Mouse (Mus musculus) midbrain, embryonic 13.5 days (tissue): ENCODE results near the gene Trpc3. TPM values are rescaled to one million over a fixed set of nuclear protein-coding genes. Genes with fewer than 3 reads are reported as not detected.
A peak's percentile ranks its signal among the peaks of the same experiment; 100 is the strongest.
"Not testable (repeated sequence)": the region's sequence is repeated elsewhere in the genome, so short reads cannot be mapped to it uniquely, and the experiment has no call there.

Source experiments
- ATAC-seq: fragments of 200-750 bp; cut with Nextera tagmentation; 2 replicates; pipeline ENCODE4 v1.8.0; 2017; ENCODE audit warnings: mild to moderate bottlenecking, moderate TSS enrichment, moderate library complexity
- H3K27ac ChIP-seq: fragments of 300-500 bp; sonication (generic); 2 replicates; pipeline ENCODE4 v1.5.1; 2015; ENCODE audit warnings: inconsistent platforms, mild to moderate bottlenecking, moderate library complexity
- H3K27me3 ChIP-seq: fragments of 300-500 bp; sonication (generic); 2 replicates; pipeline ENCODE4 v1.6.1; 2015; ENCODE audit warnings: mild to moderate bottlenecking, inconsistent platforms
- H3K36me3 ChIP-seq: fragments of 300-500 bp; sonication (generic); 2 replicates; pipeline ENCODE4 v1.6.1; 2015; ENCODE audit warnings: mild to moderate bottlenecking, inconsistent platforms
- H3K4me1 ChIP-seq: fragments of 300-500 bp; sonication (generic); replicated peaks from 2 replicates; pipeline ENCODE4 v1.6.1; 2015; ENCODE audit warnings: inconsistent platforms
- H3K4me2 ChIP-seq: fragments of 300-500 bp; sonication (generic); replicated peaks from 2 replicates; pipeline ENCODE4 v1.6.1; 2015; ENCODE audit warnings: moderate library complexity, mild to moderate bottlenecking, inconsistent platforms
- H3K4me3 ChIP-seq: fragments of 300-500 bp; sonication (generic); replicated peaks from 2 replicates; pipeline ENCODE4 v1.5.1; 2015; ENCODE audit warnings: mild to moderate bottlenecking, inconsistent platforms
- H3K9ac ChIP-seq: fragments of 300-500 bp; sonication (generic); replicated peaks from 2 replicates; pipeline ENCODE4 v1.6.1; 2015; ENCODE audit warnings: mild to moderate bottlenecking, inconsistent platforms
- H3K9me3 ChIP-seq: fragments of 300-500 bp; sonication (generic); 2 replicates; pipeline ENCODE4 v1.6.1; 2016; ENCODE audit warnings: mild to moderate bottlenecking, inconsistent platforms
- WGBS: fragments of 180-500 bp; shearing (Covaris S2); methylation state at CpG from one replicate; pipeline ENCODE4 v1.1.7; 2015; 5-methylcytosine and 5-hydroxymethylcytosine counted together
- polyA plus RNA-seq: library from polyadenylated mRNA; unstranded; fragments of >200 nt; fragmentation: Nextera tagmentation; extraction: Ambion mirVana; gene quantifications from 2 replicates; pipeline ENCODE4 v1.2.1, GENCODE M21; 2015

Trpc3 gene
- 4.4 and 5.4 TPM in 2 replicates for polyA plus RNA-seq

DNA sequence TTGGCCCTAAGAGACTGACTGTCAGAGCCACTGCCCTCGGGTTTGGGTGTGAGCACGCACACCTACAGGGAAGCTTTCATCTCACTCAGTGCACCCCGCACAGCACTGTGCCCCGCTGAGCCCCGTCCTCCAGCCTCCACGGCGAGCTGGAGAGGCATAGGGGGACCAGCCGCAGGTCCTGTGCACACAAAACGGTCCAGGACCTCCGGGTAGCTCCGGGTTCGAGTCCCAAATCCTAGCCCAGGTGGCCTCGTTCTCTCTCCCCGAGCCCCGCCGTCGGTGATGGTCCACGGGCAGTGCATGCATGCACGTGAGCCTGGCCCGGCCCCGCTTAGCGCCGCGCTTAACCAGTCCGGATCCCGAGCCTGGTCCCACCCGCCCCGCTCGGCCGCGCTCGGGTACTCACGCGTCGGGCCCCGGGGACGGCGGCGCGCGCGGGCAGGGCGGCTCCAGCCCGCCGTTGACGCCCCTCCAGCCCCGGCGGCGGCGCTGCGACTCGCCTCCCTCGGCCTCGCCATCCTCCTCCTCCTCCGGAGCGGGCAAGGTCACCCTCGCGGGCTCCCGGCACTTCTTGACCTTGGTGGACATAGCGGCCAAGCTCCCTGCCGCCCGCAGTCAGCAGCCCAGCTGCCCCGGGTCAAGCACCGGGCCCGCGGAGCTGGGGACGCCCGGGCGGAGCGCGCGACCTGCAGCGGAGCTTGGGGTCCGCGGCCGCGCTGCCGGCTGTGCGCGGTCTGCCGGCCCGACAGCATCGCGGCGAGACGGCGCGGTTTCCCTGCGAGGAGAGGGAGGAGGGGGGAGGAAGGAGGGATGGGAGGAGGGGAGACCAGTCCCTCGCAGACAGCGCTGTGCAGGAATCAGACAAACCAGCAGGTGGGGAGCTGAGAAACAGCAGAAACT, at the start of gene Trpc3:
Trpc3 (minus strand) TSS at position 776 of the 900 bp plus-strand sequence.
- peak within 1 kb of the TSS; percentile 85 for H3K9ac ChIP-seq
- H3K36me3 ChIP-seq, result no peaks in the 10 kb centered on the region
- peak within 1 kb of the TSS; percentile 56 for H3K27ac ChIP-seq
- ATAC-seq, result peak; percentile 94
- peak within 1 kb of the TSS; percentile 68 for H3K4me2 ChIP-seq
- H3K4me1 ChIP-seq, result peaks cover 13% of the 10 kb centered on the region
- H3K27me3 ChIP-seq, result no peaks in the 10 kb centered on the region
- WGBS, result 1% methylated on average over 70 of the region's 91 CpGs
- H3K9me3 ChIP-seq, result no peaks in the 10 kb centered on the region
- H3K4me3 ChIP-seq, result peak within 1 kb of the TSS; percentile 80

DNA sequence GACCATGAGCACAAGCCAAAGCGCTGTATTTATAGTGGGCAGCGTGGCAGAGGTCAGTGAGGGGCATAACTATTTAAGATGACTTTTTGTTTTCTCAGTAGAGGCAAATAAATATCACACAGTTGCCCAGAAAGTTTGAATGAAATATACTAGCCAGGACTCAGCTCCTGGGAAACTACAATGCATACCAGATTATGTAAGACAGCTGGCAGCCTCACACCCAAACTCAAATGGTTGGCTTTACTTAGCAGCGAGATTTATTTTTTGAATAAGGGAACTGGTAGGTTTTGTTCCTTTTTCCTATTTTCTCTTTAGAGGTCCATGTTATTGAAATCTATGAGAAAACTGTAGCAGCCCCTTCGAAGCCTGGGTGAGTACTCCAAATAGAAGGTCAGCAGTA, 48.1 kb upstream of the Trpc3 start:
- 81% methylated on average over 4 of the region's 4 CpGs for WGBS
- no peak overlapping the region for H3K9ac ChIP-seq
- H3K27ac ChIP-seq, result no peak overlapping the region
- H3K27me3 ChIP-seq, result no peaks in the 10 kb centered on the region
- no peaks in the 10 kb centered on the region for H3K4me1 ChIP-seq
- no peaks in the 10 kb centered on the region for H3K36me3 ChIP-seq
- no peak overlapping the region for H3K4me2 ChIP-seq
- no peaks in the 10 kb centered on the region for H3K9me3 ChIP-seq
- ATAC-seq, result no peak
- no peak overlapping the region for H3K4me3 ChIP-seq

DNA sequence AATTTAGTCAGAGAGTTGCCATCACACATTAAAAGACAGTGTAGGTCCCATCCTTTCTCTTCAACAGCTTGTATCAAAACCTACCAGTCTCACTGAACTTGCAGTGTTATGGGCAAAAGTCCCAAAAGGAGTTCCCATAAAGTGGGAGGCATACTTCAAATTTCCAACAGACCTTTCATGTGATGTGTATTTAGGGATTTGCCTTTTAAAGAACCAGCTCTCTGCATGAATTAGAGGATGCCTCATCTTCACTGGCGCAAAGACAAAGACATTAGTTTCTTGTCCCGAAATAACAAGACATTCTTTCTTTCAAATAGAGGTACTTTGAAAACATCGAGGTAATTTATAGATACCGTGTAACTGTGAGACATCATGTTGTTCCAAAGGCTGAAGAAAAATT, 43.1 kb upstream of the Trpc3 start:
- no peak overlapping the region for H3K4me2 ChIP-seq
- no peak overlapping the region for H3K4me3 ChIP-seq
- no peaks in the 10 kb centered on the region for H3K4me1 ChIP-seq
- H3K27me3 ChIP-seq, result no peaks in the 10 kb centered on the region
- 90% methylated on average over 4 of the region's 4 CpGs for WGBS
- H3K9me3 ChIP-seq, result no peaks in the 10 kb centered on the region
- H3K9ac ChIP-seq, result no peak overlapping the region
- no peak overlapping the region for H3K27ac ChIP-seq
- ATAC-seq, result no peak
- H3K36me3 ChIP-seq, result no peaks in the 10 kb centered on the region

GRCm38 (mm10) chr3:36726545-36726944, 36.6 kb upstream of the Trpc3 start:
- ATAC-seq, result no peak
- 71% methylated on average over 8 of the region's 8 CpGs for WGBS
- no peaks in the 10 kb centered on the region for H3K9me3 ChIP-seq
- no peak overlapping the region for H3K27ac ChIP-seq
- H3K27me3 ChIP-seq, result no peaks in the 10 kb centered on the region
- H3K4me1 ChIP-seq, result no peaks in the 10 kb centered on the region
- no peak overlapping the region for H3K9ac ChIP-seq
- H3K36me3 ChIP-seq, result no peaks in the 10 kb centered on the region
- H3K4me3 ChIP-seq, result no peak overlapping the region
- H3K4me2 ChIP-seq, result no peak overlapping the region

- H3K4me3 ChIP-seq, result no peak overlapping the region
- H3K36me3 ChIP-seq, result no peaks in the 10 kb centered on the region
- WGBS, result 81% methylated on average over 3 of the region's 3 CpGs
- H3K27ac ChIP-seq, result no peak overlapping the region
- no peak overlapping the region for H3K4me2 ChIP-seq
- H3K4me1 ChIP-seq, result no peaks in the 10 kb centered on the region
- ATAC-seq, result no peak
- no peaks in the 10 kb centered on the region for H3K27me3 ChIP-seq
- no peak overlapping the region for H3K9ac ChIP-seq
- H3K9me3 ChIP-seq, result 0 out of 2 replicates have a peak, but pooled peaks cover 3% of the 10 kb centered on the region
Measured at GRCm38 (mm10) chr3:36721850-36722249, 31.9 kb upstream of the Trpc3 start.

- H3K9ac ChIP-seq, result no peak overlapping the region
- H3K4me3 ChIP-seq, result no peak overlapping the region
- WGBS, result 89% methylated on average over 3 of the region's 3 CpGs
- no peaks in the 10 kb centered on the region for H3K27me3 ChIP-seq
- ATAC-seq, result no peak
- H3K27ac ChIP-seq, result no peak overlapping the region
- no peaks in the 10 kb centered on the region for H3K36me3 ChIP-seq
- H3K4me2 ChIP-seq, result no peak overlapping the region
- no peaks in the 10 kb centered on the region for H3K4me1 ChIP-seq
- H3K9me3 ChIP-seq, result no peaks in the 10 kb centered on the region
Measured at GRCm38 (mm10) chr3:36709521-36709920, 19.6 kb upstream of the Trpc3 start.

DNA sequence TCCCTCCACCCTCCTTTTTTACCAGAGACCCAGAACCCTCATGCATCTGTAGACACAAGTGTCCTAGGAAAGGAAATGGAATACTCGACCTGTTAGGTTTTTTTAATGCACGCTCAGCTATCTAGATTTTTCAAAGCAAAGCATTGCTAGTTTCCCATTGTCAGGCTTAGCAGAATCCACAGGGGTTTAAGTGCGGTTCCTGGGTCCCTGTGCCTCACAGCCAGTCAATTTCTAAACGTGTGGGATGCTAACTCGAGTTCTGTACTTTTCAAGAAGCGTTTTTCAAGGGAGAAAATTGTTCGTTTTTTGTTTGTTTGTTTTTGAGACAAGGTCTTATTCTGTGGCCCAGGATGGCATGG, 304 bp upstream of the Trpc3 start:
- H3K4me3 ChIP-seq, result peak overlapping the region; percentile 80
- no peaks in the 10 kb centered on the region for H3K9me3 ChIP-seq
- no peaks in the 10 kb centered on the region for H3K36me3 ChIP-seq
- WGBS, result 8% methylated on average over 7 of the region's 7 CpGs
- H3K9ac ChIP-seq, result peak overlapping the region; percentile 85
- peak overlapping the region; percentile 68 for H3K4me2 ChIP-seq
- no peak; the same call in 1 of the 2 replicates for ATAC-seq
- H3K27ac ChIP-seq, result no peak overlapping the region
- no peaks in the 10 kb centered on the region for H3K27me3 ChIP-seq
- peaks cover 13% of the 10 kb centered on the region for H3K4me1 ChIP-seq

DNA sequence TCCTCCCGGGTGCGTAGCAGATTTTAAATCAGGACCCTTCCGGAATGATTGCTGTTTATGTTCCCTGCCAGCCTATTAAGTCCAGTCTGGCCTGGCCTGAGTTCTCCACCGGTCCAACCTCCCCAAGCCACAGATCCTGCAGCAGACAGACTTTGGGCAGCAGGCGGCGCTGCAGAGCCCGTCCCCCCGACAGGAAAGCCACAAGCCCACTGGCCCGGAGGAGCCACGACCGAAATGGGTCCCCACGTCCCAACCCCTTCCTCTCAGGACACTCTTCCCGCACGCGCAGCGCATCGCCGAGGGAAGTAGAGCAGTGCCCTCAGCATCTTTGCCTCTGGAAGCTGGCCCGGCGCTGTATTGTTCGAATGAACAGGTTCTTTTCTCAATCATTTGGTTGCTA, 1.1 kb downstream of the Trpc3 start:
- no peaks in the 10 kb centered on the region for H3K36me3 ChIP-seq
- peak overlapping the region; percentile 68 for H3K4me2 ChIP-seq
- peaks cover 13% of the 10 kb centered on the region for H3K4me1 ChIP-seq
- peak overlapping the region; percentile 80 for H3K4me3 ChIP-seq
- H3K27me3 ChIP-seq, result no peaks in the 10 kb centered on the region
- H3K9me3 ChIP-seq, result no peaks in the 10 kb centered on the region
- H3K27ac ChIP-seq, result peak overlapping the region; percentile 26; the same call in 1 of the 2 replicates
- peak overlapping the region; percentile 85; the same call in 1 of the 2 replicates for H3K9ac ChIP-seq
- WGBS, result 3% methylated on average over 21 of the region's 21 CpGs
- ATAC-seq, result peak; percentile 41

DNA sequence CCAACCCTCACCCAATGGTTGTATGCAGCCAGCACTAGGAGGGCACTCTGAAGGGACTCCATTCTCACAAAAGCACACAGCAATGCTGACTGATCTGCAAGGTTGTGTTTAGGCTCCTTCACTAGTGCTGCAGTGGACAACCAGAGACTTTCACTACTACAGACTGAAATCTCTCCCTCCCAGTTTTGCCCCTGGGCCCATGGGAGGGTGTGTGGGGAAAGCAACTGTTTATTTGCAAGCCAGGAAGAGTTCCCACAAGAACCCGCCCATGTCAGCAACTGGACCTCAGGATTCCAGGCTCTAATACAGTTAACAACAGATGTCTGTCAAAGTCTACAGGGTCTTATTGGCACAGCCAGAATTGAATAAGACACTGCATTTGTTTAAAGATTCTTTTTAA, 14.1 kb downstream of the Trpc3 start:
- Histone ChIP-seq H3K27ac (no peak overlapping the region), H3K36me3 (no peaks in the 10 kb centered on the region), H3K27me3 (no peaks in the 10 kb centered on the region), H3K9me3 (no peaks in the 10 kb centered on the region), H3K4me2 (no peak overlapping the region), H3K4me1 (no peaks in the 10 kb centered on the region), H3K4me3 (no peak overlapping the region), H3K9ac (no peak overlapping the region)
- no peak for ATAC-seq
- 88% methylated on average over 1 of the region's 1 CpGs for WGBS

DNA sequence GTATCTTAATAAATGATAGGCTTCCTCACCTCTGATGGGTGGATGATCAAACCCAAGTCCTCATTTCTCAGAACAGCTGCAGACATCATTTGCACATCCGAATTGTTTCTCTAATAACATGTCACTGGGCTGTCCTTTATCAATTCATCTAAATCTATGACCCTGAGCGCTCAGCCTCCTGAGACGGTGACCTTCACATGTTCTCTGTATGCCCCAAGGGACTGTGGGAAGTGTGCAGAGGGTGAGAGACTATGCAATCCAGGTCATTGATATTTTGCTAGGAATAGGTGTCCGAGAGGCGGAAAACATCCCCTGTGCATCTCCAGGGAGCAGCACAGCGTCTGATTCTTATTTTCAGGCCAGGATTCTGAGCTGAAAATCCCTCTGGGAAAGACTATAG, 22.2 kb downstream of the Trpc3 start:
- WGBS, result 79% methylated on average over 6 of the region's 6 CpGs
- no peaks in the 10 kb centered on the region for H3K4me1 ChIP-seq
- ATAC-seq, result no peak

GRCm38 (mm10) chr3:36645245-36645559, 44.8 kb downstream of the Trpc3 start:
- not testable (repeated sequence) for H3K36me3 ChIP-seq, H3K4me3 ChIP-seq, H3K27ac ChIP-seq, H3K9ac ChIP-seq, H3K9me3 ChIP-seq, H3K27me3 ChIP-seq, ATAC-seq, H3K4me2 ChIP-seq, H3K4me1 ChIP-seq

More for the DNA sequence above, 22.2 kb downstream of the Trpc3 start:
- Histone ChIP-seq H3K9ac (no peak overlapping the region), H3K9me3 (no peaks in the 10 kb centered on the region), H3K4me2 (no peak overlapping the region), H3K27me3 (no peaks in the 10 kb centered on the region), H3K4me3 (no peak overlapping the region), H3K27ac (no peak overlapping the region), H3K36me3 (no peaks in the 10 kb centered on the region)

GRCm38 (mm10) chr3:36644554-36645244, 45.3 kb downstream of the Trpc3 start:
- no peak overlapping the region for H3K4me3 ChIP-seq
- H3K9me3 ChIP-seq, result no peaks in the 10 kb centered on the region
- H3K9ac ChIP-seq, result no peak overlapping the region
- WGBS, result 81% methylated on average over 3 of the region's 3 CpGs
- no peak overlapping the region for H3K27ac ChIP-seq
- no peaks in the 10 kb centered on the region for H3K27me3 ChIP-seq
- no peaks in the 10 kb centered on the region for H3K36me3 ChIP-seq
- no peak for ATAC-seq
- H3K4me2 ChIP-seq, result no peak overlapping the region
- H3K4me1 ChIP-seq, result no peaks in the 10 kb centered on the region
